Comparison of ENCODE assay signal across 9 mouse cellular contexts in the genomic region with DNA sequence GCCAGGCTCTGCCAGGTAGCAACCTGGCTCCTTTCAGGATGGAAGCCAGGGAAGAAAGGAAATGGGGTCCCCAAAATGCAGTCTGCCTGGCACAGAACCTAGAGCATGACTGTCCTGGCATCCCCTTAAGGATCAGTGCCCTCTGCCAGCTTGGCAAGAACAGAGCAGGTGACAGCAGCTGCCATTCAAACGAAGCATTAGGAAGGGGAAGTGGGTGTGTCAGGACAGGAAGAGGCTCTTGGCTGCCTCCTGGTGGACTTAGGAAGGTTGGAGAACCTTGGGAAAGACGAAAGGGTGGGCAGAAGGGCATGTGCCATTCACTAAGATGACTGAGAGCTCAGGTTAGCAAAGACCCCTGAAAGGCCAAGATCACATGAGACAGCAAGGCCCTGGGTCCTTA. TPM values are rescaled to one million over a fixed set of nuclear protein-coding genes. Genes with fewer than 3 reads are reported as not detected.
DNase-seq lines count a peak whose midpoint lies in the region; ATAC-seq and TF ChIP-seq lines count a peak whose summit lies in the region.
"Had no signal": no experiment of that assay in that cellular context is flagged by ENCODE, and none has a peak within 500 bp of the region (broad histone marks: within the 10 kb centered on the region; RNA-seq: fewer than 3 reads in every experiment).

No protein-coding gene starts in this region.

- H3K4me2 ChIP-seq in heart, postnatal 0 days (ENCODE audit: low read depth, low read length) = no peak overlapping the region

- peaks cover 14% of the 10 kb centered on the region for H3K36me3 ChIP-seq in heart, postnatal 0 days (replicated peaks; ENCODE audit: control insufficient read depth, insufficient read depth, low read length)

- H3K9me3 ChIP-seq in heart, postnatal 0 days (replicated peaks; ENCODE audit: control insufficient read depth, low read length) = no peaks in the 10 kb centered on the region

- no peak for ATAC-seq in heart, postnatal 0 days (ENCODE audit: insufficient read depth, low read depth)
- ATAC-seq: Patski had no signal

- peak; percentile 65 for DNase-seq in gastrocnemius, adult 2 months
- no peak for DNase-seq in gastrocnemius, postnatal 25 days
- DNase-seq in 3T3-L1 (ENCODE audit: low read depth, low spot score) = peak; percentile 65
- peak; percentile 59 for DNase-seq in heart, postnatal 0 days (ENCODE audit: low spot score)
- peak; percentile 57 for DNase-seq in naive thymus-derived CD4-positive, alpha-beta T cell, adult 2 months (ENCODE audit: low read depth)
- no peak for DNase-seq in adrenal gland, postnatal 10 days
- no peak for DNase-seq in left cerebral cortex, adult 11 months (ENCODE audit: low spot score)

- 16% methylated on average over 2 of the region's 2 CpGs for WGBS in heart, postnatal 0 days

- H3K27me3 ChIP-seq in heart, postnatal 0 days (ENCODE audit: control insufficient read depth, insufficient read depth, low read length) = no peaks in the 10 kb centered on the region
- H3K27me3 ChIP-seq: Patski had no signal

- H3K4me3 ChIP-seq in gastrocnemius, adult 2 months = 0 out of 2 replicates have a peak overlapping the region, but pooled peaks have one; percentile 2
- no peak overlapping the region for H3K4me3 ChIP-seq in brown adipose tissue, adult 24 weeks (ENCODE audit: insufficient read depth, low read depth, low read length)
- H3K4me3 ChIP-seq in heart, postnatal 0 days (ENCODE audit: low read depth, low read length) = no peak overlapping the region

- no peak overlapping the region for H3K9ac ChIP-seq in heart, postnatal 0 days (replicated peaks; ENCODE audit: low read depth, low read length)

- intact Hi-C loops in gastrocnemius, adult 2 months (cut with DNase I) = no loop called here

- peak overlapping the region; percentile 98 for H3K27ac ChIP-seq in gastrocnemius, adult 2 months
- H3K27ac ChIP-seq in brown adipose tissue, adult 24 weeks (replicated peaks; ENCODE audit: low read depth, low read length) = peak overlapping the region; percentile 24; the same call in 1 of the 2 replicates
- H3K27ac ChIP-seq in heart, postnatal 0 days (ENCODE audit: low read depth) = no peak overlapping the region

- TF ChIP-seq CTCF in gastrocnemius, adult 2 months (IDR thresholded peaks at IDR 0.05) = peak; percentile 70
- peak; percentile 59 for TF ChIP-seq CTCF in heart, postnatal 0 days (IDR thresholded peaks at IDR 0.05; ENCODE audit: low read depth)

- peaks cover 40% of the 10 kb centered on the region for H3K4me1 ChIP-seq in brown adipose tissue, adult 24 weeks (ENCODE audit: control insufficient read depth, insufficient read depth, insufficient read length, low read length)
- H3K4me1 ChIP-seq in heart, postnatal 0 days (ENCODE audit: control insufficient read depth, insufficient read depth) = peaks cover 59% of the 10 kb centered on the region

- no peak for TF ChIP-seq EP300 in heart, postnatal 0 days (IDR thresholded peaks at IDR 0.05; ENCODE audit: low read depth)

RNA-seq across cellular contexts. Expression of a gene that starts 20.2 kb away (rescaled TPM):
- 10 to 100 TPM; 78.3 to 78.7 TPM for total RNA-seq in gastrocnemius, adult 2 months (2021)
- total RNA-seq in gastrocnemius, postnatal 25 days (2021) = 10 to 100 TPM; 61.8 to 63.6 TPM
- 42.2 and 61.6 TPM in 2 replicates for polyA plus RNA-seq in brown adipose tissue, adult 24 weeks (2012; ENCODE audit: insufficient read depth, insufficient read length, missing spikeins)
- total RNA-seq in heart, postnatal 0 days (2014; rRNA removed; ENCODE audit: low replicate concordance) = 194 and 287 TPM in 2 replicates
- polyA plus RNA-seq in heart, postnatal 0 days (2015; fragmentation: Nextera tagmentation; extraction: Ambion mirVana) = 51.4 and 67.2 TPM in 2 replicates
- 100 to 1,000 TPM in 1 of 2 experiments, 10 to 100 TPM in 1; 84.4 to 113 TPM for total RNA-seq in adrenal gland, postnatal 10 days (2021)

RNA-seq across cellular contexts. Expression of a gene that starts 20.3 kb away (rescaled TPM):
- 10 to 100 TPM; 50.3 to 53.0 TPM for total RNA-seq in gastrocnemius, adult 2 months (2021)
- 10 to 100 TPM; 37.8 to 44.5 TPM for total RNA-seq in gastrocnemius, postnatal 25 days (2021)
- polyA plus RNA-seq in brown adipose tissue, adult 24 weeks (2012; ENCODE audit: insufficient read depth, insufficient read length, missing spikeins) = 41.4 and 51.7 TPM in 2 replicates
- total RNA-seq in heart, postnatal 0 days (2014; rRNA removed; ENCODE audit: low replicate concordance) = 47.9 and 55.5 TPM in 2 replicates
- 18.7 and 20.0 TPM in 2 replicates for polyA plus RNA-seq in heart, postnatal 0 days (2015; fragmentation: Nextera tagmentation; extraction: Ambion mirVana)
- total RNA-seq in adrenal gland, postnatal 10 days (2021) = 10 to 100 TPM; 72.3 to 74.7 TPM

RNA-seq across cellular contexts. Expression of a gene that starts 24.6 kb away (rescaled TPM):
- 100 to 1,000 TPM in 1 of 2 experiments, 10 to 100 TPM in 1; 95.3 to 106 TPM for total RNA-seq in gastrocnemius, adult 2 months (2021)
- 10 to 100 TPM; 79.7 to 84.2 TPM for total RNA-seq in gastrocnemius, postnatal 25 days (2021)
- 93.7 and 101 TPM in 2 replicates for polyA plus RNA-seq in brown adipose tissue, adult 24 weeks (2012; ENCODE audit: insufficient read depth, insufficient read length, missing spikeins)
- 36.0 and 41.4 TPM in 2 replicates for total RNA-seq in heart, postnatal 0 days (2014; rRNA removed; ENCODE audit: low replicate concordance)
- polyA plus RNA-seq in heart, postnatal 0 days (2015; fragmentation: Nextera tagmentation; extraction: Ambion mirVana) = 90.1 and 92.7 TPM in 2 replicates
- 10 to 100 TPM; 77.5 to 80.8 TPM for total RNA-seq in adrenal gland, postnatal 10 days (2021)

RNA-seq across cellular contexts. Expression of a gene that starts 38.9 kb away (rescaled TPM):
- total RNA-seq in gastrocnemius, adult 2 months (2021) = not detected
- total RNA-seq in gastrocnemius, postnatal 25 days (2021) = not detected
- not detected in 2 replicates for polyA plus RNA-seq in brown adipose tissue, adult 24 weeks (2012; ENCODE audit: insufficient read depth, insufficient read length, missing spikeins)
- total RNA-seq in heart, postnatal 0 days (2014; rRNA removed; ENCODE audit: low replicate concordance) = 3.9 and 5.6 TPM in 2 replicates
- 2.2 and 2.9 TPM in 2 replicates for polyA plus RNA-seq in heart, postnatal 0 days (2015; fragmentation: Nextera tagmentation; extraction: Ambion mirVana)
- 1 to 10 TPM; 1.9 to 4.5 TPM for total RNA-seq in adrenal gland, postnatal 10 days (2021)

RNA-seq across cellular contexts. Expression of a gene that starts 53.5 kb away (rescaled TPM):
- total RNA-seq in gastrocnemius, adult 2 months (2021) = 10 to 100 TPM in 1 of 2 experiments, 1 to 10 TPM in 1; 9.8 to 10.2 TPM
- total RNA-seq in gastrocnemius, postnatal 25 days (2021) = 10 to 100 TPM in 1 of 2 experiments, 1 to 10 TPM in 1; 9.8 to 12.6 TPM
- polyA plus RNA-seq in brown adipose tissue, adult 24 weeks (2012; ENCODE audit: insufficient read depth, insufficient read length, missing spikeins) = 3.3 and 7.9 TPM in 2 replicates
- total RNA-seq in heart, postnatal 0 days (2014; rRNA removed; ENCODE audit: low replicate concordance) = 28.7 and 45.8 TPM in 2 replicates
- polyA plus RNA-seq in heart, postnatal 0 days (2015; fragmentation: Nextera tagmentation; extraction: Ambion mirVana) = 21.9 and 23.4 TPM in 2 replicates
- total RNA-seq in adrenal gland, postnatal 10 days (2021) = 10 to 100 TPM; 13.9 to 14.8 TPM

Comparison
In these comparisons a context has a peak if more than half of its experiments do, and no peak if none do; other contexts are left out.
1. DNase-seq: peak in gastrocnemius, adult 2 months (single experiment), 3T3-L1 (single experiment), heart, postnatal 0 days (single experiment) and naive thymus-derived CD4-positive, alpha-beta T cell, adult 2 months (single experiment); none in gastrocnemius, postnatal 25 days (single experiment), adrenal gland, postnatal 10 days (single experiment) and left cerebral cortex, adult 11 months (single experiment).